Mouse (Mus musculus) liver, embryonic 12.5 days (tissue): ENCODE measurements at regions not wholly inside any gene's neighbourhood (a gene's known extent, or its start where the extent isn't known, plus 50 kb on each side); places are given as distances from the start of the nearest gene placed in this dataset.

ENCODE experiments used
- ATAC-seq: fragments of 200-750 bp; cut with Nextera tagmentation; 2 replicates; pipeline ENCODE4 v1.8.0; 2017; ENCODE audit warnings: moderate number of reproducible peaks, mild to moderate bottlenecking, moderate library complexity
- H3K27ac ChIP-seq: fragments of 300-500 bp; sonication (generic); 2 replicates; pipeline ENCODE4 v1.5.1; 2016; ENCODE audit warnings: mild to moderate bottlenecking
- H3K27me3 ChIP-seq: fragments of 300-500 bp; sonication (generic); replicated peaks from 2 replicates; pipeline ENCODE4 v1.6.1; 2016; ENCODE audit warnings: mild to moderate bottlenecking, moderate library complexity
- H3K36me3 ChIP-seq: fragments of 300-500 bp; sonication (generic); 2 replicates; pipeline ENCODE4 v1.6.1; 2016; ENCODE audit warnings: mild to moderate bottlenecking, moderate library complexity
- H3K4me1 ChIP-seq: fragments of 300-500 bp; sonication (generic); 2 replicates; pipeline ENCODE4 v1.6.1; 2016
- H3K4me2 ChIP-seq: fragments of 300-500 bp; sonication (generic); 2 replicates; pipeline ENCODE4 v1.6.1; 2016; ENCODE audit warnings: mild to moderate bottlenecking, moderate library complexity
- H3K4me3 ChIP-seq: fragments of 300-500 bp; sonication (generic); 2 replicates; pipeline ENCODE4 v1.5.1; 2016; ENCODE audit warnings: mild to moderate bottlenecking, moderate library complexity
- H3K9ac ChIP-seq: fragments of 300-500 bp; sonication (generic); 2 replicates; pipeline ENCODE4 v1.6.1; 2016; ENCODE audit warnings: mild to moderate bottlenecking, moderate library complexity
- H3K9me3 ChIP-seq: fragments of 300-500 bp; sonication (generic); replicated peaks from 2 replicates; pipeline ENCODE4 v1.6.1; 2016; ENCODE audit warnings: mild to moderate bottlenecking, moderate library complexity
- WGBS: fragments of 180-500 bp; shearing (Covaris S2); methylation state at CpG from one replicate; pipeline ENCODE4 v1.1.7; 2016; ENCODE audit not compliant: insufficient replicate concordance; 5-methylcytosine and 5-hydroxymethylcytosine counted together

DNA sequence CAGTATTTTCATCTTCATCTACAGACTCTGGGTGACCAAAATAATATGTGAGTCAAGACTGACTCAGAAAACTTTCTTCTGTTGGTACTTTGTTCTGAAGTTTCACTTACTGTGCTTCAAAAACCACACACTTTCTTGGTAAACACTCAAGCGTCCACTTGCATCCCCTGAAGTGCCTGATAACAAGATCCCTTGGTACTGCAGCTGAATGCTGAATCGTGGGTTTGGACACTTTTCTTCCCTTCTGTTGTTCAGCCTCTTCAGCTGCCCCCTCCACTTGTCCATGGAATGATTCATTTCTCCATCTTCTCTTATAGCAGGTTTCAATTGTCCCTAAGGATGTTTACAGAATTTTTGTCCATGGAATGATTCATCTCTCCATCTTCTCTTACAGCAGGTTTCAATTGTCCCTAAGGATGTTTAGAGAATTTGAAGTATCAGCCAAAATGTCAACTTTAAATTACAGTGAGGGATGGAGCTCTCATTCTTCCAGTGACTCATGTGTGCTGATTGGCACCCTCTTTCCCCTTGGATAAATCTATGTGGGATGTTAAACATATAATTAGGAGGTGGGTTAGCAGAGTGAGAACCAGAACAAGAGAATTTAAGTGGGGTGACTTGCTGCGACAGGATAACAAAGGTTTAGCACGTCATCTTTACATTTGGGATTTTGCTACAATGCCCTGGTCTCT is 57.7 kb upstream of the Pdk4 start:
- H3K4me1 ChIP-seq: no peaks in the 10 kb centered on the region
- H3K9ac ChIP-seq: no peak overlapping the region
- H3K4me3 ChIP-seq: no peak overlapping the region
- H3K27ac ChIP-seq: no peak overlapping the region
- no peaks in the 10 kb centered on the region for H3K27me3 ChIP-seq
- no peak overlapping the region for H3K4me2 ChIP-seq
- 42% methylated on average over 4 of the region's 4 CpGs for WGBS
- H3K9me3 ChIP-seq: no peaks in the 10 kb centered on the region
- no peaks in the 10 kb centered on the region for H3K36me3 ChIP-seq
- ATAC-seq: no peak

DNA sequence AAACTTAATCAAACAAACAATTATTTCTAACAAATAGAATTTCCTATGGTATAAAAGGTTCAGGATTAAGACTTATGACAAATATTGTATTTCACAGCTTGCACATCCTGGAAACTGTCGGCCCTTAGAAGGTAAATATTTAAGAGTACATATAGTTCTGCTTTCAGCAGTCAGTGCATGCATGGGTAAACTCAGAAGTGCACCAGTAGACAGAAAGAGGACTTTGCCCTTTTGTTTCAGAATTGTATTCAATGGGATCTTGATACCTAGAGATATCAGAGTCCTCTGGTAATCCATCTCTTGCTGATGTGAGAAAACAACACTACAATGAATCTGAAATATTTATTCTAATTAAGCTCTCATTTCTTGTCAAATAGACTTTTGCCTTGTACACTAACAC is 54.0 kb upstream of the Pdk4 start:
- no peaks in the 10 kb centered on the region for H3K4me1 ChIP-seq
- no peak overlapping the region for H3K4me2 ChIP-seq
- no peak overlapping the region for H3K27ac ChIP-seq
- no peaks in the 10 kb centered on the region for H3K9me3 ChIP-seq
- no peak for ATAC-seq
- no peaks in the 10 kb centered on the region for H3K36me3 ChIP-seq
- no peak overlapping the region for H3K4me3 ChIP-seq
- WGBS: 48% methylated on average over 1 of the region's 1 CpGs
- H3K9ac ChIP-seq: no peak overlapping the region
- no peaks in the 10 kb centered on the region for H3K27me3 ChIP-seq
